Mouse (Mus musculus) layer of hippocampus, adult 18-20 months (tissue): ENCODE data around the gene Them7. TPM values are rescaled to one million over a fixed set of nuclear protein-coding genes. Genes with fewer than 3 reads are reported as not detected.

Source experiments
- DNase-seq, 2 experiments: peaks; one replicate each; pipeline ENCODE4 v3.0.0; 2022; ENCODE audit warnings: low spot score in 2 of 2
- total RNA-seq, 2 experiments: library from RNA; stranded (reverse); gene quantifications; 2 replicates each; pipeline ENCODE4 v1.2.3; 2021

Gene Them7
- total RNA-seq, 2 experiments from 2014 or later, result not detected

GRCm38 (mm10) chr2:105303962-105304514 lies 79.9 kb downstream of the Them7 start:
- no peak for DNase-seq

GRCm38 (mm10) chr2:105305876-105306275 lies 81.8 kb downstream of the Them7 start:
- no peak for DNase-seq

GRCm38 (mm10) chr2:105311414-105311813 lies 87.3 kb downstream of the Them7 start:
- peak in 1 of 2 experiments; percentile 13 for DNase-seq

GRCm38 (mm10) chr2:105311991-105312390 lies 87.9 kb downstream of the Them7 start:
- DNase-seq, result no peak

- no peak for DNase-seq
Measured at GRCm38 (mm10) chr2:105313077-105313476, 89.0 kb downstream of the Them7 start.

DNA sequence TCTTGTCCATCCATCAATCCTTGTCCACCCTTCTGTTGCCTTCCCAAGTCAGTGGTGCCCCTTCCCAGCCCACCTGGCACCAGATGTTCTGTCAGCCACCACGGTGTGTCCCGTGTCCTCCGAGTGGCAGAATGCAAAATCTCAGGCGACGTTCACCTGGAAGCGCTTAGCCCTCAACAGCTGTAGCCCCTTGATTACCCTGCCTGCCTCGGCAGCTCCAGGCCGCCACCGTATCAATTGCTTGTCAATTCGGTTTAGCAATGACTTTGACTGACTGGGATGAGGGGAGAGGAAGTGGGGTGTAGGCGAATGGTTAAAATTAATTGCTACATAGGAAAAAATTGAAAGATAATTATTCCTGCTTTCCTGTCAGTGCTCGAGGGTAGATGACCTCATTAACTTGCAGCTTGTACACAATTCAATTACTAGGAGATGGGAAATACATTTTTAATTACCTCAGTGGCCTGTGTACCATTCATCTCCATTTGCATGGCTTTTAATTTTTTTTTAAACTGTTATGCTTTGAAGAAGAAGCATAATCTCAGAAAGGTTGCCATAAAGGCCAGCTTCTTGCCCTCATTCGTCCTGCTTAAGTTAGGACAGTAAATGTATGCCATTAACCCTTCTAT lies 93.5 kb downstream of the Them7 start:
- no peak for DNase-seq

GRCm38 (mm10) chr2:105326067-105326466 lies 101.9 kb downstream of the Them7 start:
- DNase-seq, result no peak

DNA sequence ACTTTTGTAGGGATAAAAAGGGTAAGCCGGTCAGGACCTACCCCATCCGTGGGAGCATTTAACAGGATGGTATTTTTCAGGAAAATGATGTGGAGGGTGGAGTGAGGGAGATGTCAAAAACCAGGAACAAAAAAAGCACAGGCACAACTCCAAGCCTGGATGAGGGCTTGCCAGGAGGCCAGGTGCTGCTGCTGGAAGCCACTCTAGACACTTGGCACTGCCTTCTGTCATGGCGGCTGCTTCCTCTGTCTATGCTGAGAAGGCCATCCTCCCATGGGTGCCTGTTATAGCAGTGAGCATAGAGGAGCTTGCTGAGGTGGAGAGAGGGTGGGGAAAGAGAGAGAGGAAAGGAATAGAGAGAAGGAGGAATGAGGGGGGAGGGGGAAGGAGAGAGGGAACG lies 105.9 kb downstream of the Them7 start:
- DNase-seq, result peak; percentile 7 to 47

GRCm38 (mm10) chr2:105333107-105333506 lies 109.0 kb downstream of the Them7 start:
- DNase-seq, result no peak

- DNase-seq, result peak; percentile 52 to 79
Measured at GRCm38 (mm10) chr2:105333976-105334713, 110.0 kb downstream of the Them7 start.

- no peak for DNase-seq
Measured at GRCm38 (mm10) chr2:105335661-105336060, 111.5 kb downstream of the Them7 start.

DNA sequence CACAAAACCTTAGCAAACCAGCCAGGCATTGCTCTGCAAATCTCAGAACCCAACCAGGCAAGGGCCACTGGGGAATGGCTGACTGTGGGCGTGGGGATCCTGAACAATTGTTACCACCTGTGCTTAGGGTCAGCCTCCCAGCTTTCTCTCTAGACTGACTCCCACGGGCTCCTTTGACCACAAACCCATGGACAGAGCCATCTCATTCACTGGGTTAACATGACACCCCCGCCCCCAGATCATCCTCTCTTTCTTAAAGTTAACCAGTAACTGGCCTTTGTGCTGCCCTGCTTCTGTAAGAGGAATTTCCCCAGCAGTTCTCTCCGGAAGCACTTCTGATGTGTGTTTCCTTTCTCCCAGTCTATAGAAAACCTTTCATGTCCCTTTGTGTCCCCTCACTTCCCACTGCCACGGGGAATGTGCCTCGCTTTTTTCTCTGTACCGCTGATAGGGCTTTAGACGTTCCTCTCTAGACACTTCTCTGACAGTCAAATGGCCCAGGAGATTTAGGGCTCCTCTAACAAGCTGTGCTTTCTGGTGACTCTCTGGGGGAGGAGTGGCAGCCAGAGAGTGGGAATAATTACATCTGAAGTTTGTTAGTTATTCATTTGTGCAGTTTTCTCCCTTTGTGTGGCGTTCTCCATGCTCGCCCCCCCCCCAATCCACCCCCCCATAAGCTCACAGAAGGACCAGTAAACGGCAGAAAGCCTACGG lies 112.4 kb downstream of the Them7 start:
- no peak for DNase-seq

DNA sequence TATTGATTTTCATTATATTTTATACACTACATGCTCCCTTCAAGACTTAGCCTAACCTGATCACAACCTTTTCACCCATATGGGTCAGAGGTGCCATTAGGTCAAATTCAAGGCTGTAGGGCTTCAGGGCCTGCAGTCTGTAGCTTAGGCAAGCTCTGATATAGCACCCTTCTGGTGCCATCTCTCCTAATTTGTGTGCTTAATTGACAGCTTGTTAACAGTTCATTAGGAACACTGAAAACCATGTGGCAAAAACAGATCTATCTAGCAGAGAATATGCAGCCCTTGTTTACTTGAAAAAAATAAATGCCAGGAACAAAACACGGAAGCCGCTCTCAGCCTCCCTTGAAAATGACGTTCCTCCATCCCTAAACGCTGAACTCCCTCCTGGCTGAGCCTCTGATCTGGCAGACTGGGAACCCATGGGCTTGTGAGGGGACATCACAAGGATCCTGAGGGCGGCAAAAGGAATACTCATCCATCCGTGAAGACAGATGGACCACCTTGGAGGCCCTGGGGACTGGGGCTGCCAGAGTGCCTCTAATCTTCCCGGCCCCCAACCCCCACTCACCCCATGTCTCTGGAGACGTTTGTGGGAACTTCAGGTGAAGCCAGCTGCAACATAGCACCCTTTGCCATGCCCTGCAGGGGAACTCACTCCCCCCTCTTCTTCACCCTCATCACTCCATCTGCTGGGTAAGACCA lies 113.2 kb downstream of the Them7 start:
- peak in 1 of 2 experiments; percentile 34 for DNase-seq

- no peak for DNase-seq
Measured at GRCm38 (mm10) chr2:105339993-105340392, 115.9 kb downstream of the Them7 start.

DNA sequence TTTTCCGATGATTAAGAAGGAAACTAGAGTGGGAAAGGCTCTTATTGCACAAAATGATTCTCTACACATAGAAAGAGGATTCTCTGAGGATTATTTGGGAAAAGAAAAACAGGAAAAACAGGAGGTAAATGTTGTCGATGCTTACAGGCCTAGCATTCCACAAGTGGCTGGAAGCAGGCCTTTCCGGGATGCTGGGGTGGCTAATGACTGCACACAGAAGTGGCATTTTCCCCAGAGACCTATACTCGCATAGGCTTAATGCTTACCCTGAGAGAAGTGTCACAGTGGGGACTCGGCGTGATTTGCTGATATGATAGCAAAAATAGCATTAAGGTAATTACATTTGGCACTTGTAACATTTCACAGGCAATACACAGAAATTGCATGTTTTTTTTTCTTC lies 124.8 kb downstream of the Them7 start:
- no peak for DNase-seq

- DNase-seq, result no peak
Measured at GRCm38 (mm10) chr2:105356791-105357190, 132.7 kb downstream of the Them7 start.

- DNase-seq, result no peak
Measured at GRCm38 (mm10) chr2:105358040-105358439, 133.9 kb downstream of the Them7 start.

- no peak for DNase-seq
Measured at GRCm38 (mm10) chr2:105367623-105368022, 143.5 kb downstream of the Them7 start.

- no peak for DNase-seq
Measured at GRCm38 (mm10) chr2:105370240-105370639, 146.1 kb downstream of the Them7 start.

DNA sequence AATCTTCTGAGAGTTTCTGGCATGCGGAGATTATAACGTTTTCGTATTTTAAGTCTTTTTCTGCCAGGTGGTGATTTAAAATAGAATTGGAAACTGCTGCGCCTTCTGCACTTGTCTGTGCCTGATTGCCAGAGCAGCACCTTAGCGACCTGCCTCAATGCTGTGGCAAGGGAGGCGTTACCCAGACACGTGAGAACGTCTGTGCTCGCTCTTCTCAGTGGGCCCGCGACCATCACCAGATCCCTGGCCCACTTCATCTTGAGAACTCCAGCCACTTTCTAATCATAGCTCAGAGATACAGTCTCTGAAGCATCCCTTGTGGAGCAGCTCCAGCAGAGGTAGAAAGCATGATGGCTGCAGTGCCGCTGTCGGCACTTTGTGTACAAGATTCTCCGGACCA lies 146.6 kb downstream of the Them7 start:
- no peak for DNase-seq

DNA sequence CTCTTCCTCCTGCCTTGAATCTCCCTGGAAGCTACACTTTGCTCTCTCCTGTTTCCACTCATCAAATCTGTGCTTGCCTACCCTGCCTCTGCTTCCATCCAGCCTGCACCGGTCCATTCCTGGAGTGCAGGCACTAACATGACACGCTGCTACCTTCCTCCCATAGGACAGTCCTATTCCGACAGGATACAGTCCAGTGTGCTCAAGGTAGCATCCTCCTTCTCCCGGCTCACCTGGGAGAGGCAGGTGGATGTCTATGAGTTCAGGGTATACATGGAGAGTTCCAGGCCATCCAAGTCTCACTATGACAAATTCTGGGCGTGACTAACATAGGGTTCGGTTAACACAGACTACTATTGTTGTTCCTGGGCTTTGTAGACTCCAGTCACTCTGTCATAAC lies 148.0 kb downstream of the Them7 start:
- no peak for DNase-seq
